Mouse (Mus musculus) kidney, postnatal 0 days (tissue): ENCODE data around the gene Sla2. TPM values are rescaled to one million over a fixed set of nuclear protein-coding genes. Genes with fewer than 3 reads are reported as not detected.
"Not testable (repeated sequence)": the region's sequence is repeated elsewhere in the genome, so short reads cannot be mapped to it uniquely, and the experiment has no call there.

ENCODE experiments used
- ATAC-seq: fragments of 200-750 bp; cut with Nextera tagmentation; replicated peaks from 2 replicates; pipeline ENCODE4 v1.8.0; 2017; ENCODE audit warnings: low read depth, moderate number of reproducible peaks, moderate TSS enrichment, moderate library complexity; ENCODE audit not compliant: low FRiP score
- DNase-seq: peaks from one replicate; pipeline ENCODE4 v3.0.0-alpha.2; 2016; ENCODE audit warnings: low spot score
- H3K27ac ChIP-seq: fragments of 300-500 bp; sonication (generic); 2 replicates; pipeline ENCODE4 v1.5.1; 2014; ENCODE audit warnings: mild to moderate bottlenecking
- H3K27me3 ChIP-seq: fragments of 300-500 bp; sonication (generic); 2 replicates; pipeline ENCODE4 v1.6.1; 2014; ENCODE audit warnings: low read length, mixed read lengths; ENCODE audit not compliant: insufficient read depth
- H3K36me3 ChIP-seq: fragments of 300-500 bp; sonication (generic); 2 replicates; pipeline ENCODE4 v1.6.1; 2014; ENCODE audit warnings: low read length, mixed read lengths; ENCODE audit not compliant: insufficient read depth
- H3K4me1 ChIP-seq: fragments of 300-500 bp; sonication (generic); replicated peaks from 2 replicates; pipeline ENCODE4 v1.6.1; 2014; ENCODE audit warnings: antibody characterized with exemption, low read length, mixed read lengths; ENCODE audit not compliant: insufficient read depth
- H3K4me2 ChIP-seq: fragments of 300-500 bp; sonication (generic); 2 replicates; pipeline ENCODE4 v1.6.1; 2014; ENCODE audit warnings: mild to moderate bottlenecking, low read length, moderate library complexity, mixed read lengths
- H3K4me3 ChIP-seq: fragments of 300-500 bp; sonication (generic); replicated peaks from 2 replicates; pipeline ENCODE4 v1.5.1; 2014; ENCODE audit warnings: low read depth, low read length
- H3K9ac ChIP-seq: fragments of 300-500 bp; sonication (generic); 2 replicates; pipeline ENCODE4 v1.6.1; 2014; ENCODE audit warnings: low read depth, low read length
- H3K9me3 ChIP-seq: fragments of 300-500 bp; sonication (generic); replicated peaks from 2 replicates; pipeline ENCODE4 v1.6.1; 2016; ENCODE audit warnings: low read length, inconsistent platforms, mixed read lengths
- CTCF ChIP-seq: IDR thresholded peaks from 2 replicates; pipeline ENCODE4 v1.5.1; 2016; ENCODE audit warnings: antibody characterized with exemption, low read depth, mild to moderate bottlenecking, moderate library complexity
- WGBS: fragments of 180-500 bp; shearing (Covaris S2); extraction: QIAGEN DNeasy Blood & Tissue Kit; methylation state at CpG from one replicate; pipeline ENCODE4 v1.1.7; 2014; 5-methylcytosine and 5-hydroxymethylcytosine counted together
- polyA plus RNA-seq: library from polyadenylated mRNA; unstranded; fragments of >200 nt; fragmentation: Nextera tagmentation; extraction: Ambion mirVana; gene quantifications from 2 replicates; pipeline ENCODE4 v1.2.1, GENCODE M21; 2015

The Sla2 gene
- polyA plus RNA-seq, 1 experiment from 2014 or later: 0.32 TPM

DNA sequence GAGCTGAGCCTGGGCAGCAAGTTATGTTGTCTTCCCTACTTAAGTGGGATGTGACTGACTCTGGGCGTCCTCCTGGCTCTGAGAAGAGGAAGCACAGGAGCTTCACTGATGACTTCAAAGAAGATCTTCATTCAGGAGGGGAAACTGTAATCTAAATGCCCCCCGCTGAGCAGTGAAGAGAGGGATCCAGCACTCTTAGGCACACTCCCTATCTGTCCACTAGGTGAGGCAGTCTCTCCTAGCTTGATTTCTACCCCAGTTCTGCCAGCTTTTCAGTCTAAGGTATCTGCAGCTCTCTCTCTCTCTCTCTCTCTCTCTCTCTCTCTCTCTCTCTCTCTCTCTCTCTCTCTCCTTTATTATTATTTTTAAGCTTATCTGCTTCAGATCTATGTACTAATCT lies 16.4 kb upstream of the Sla2 start:
- H3K9ac ChIP-seq: no peak overlapping the region
- H3K9me3 ChIP-seq: no peaks in the 10 kb centered on the region
- H3K4me2 ChIP-seq: no peak overlapping the region
- peak; percentile 51 for TF ChIP-seq CTCF
- no peaks in the 10 kb centered on the region for H3K36me3 ChIP-seq
- DNase-seq (peak; percentile 27), ATAC-seq (no peak)
- no peak overlapping the region for H3K4me3 ChIP-seq
- no peak overlapping the region for H3K27ac ChIP-seq
- H3K4me1 ChIP-seq: no peaks in the 10 kb centered on the region
- whole genome bisulfite sequencing: 29% methylated on average over 2 of the region's 2 CpGs
- H3K27me3 ChIP-seq: no peaks in the 10 kb centered on the region

DNA sequence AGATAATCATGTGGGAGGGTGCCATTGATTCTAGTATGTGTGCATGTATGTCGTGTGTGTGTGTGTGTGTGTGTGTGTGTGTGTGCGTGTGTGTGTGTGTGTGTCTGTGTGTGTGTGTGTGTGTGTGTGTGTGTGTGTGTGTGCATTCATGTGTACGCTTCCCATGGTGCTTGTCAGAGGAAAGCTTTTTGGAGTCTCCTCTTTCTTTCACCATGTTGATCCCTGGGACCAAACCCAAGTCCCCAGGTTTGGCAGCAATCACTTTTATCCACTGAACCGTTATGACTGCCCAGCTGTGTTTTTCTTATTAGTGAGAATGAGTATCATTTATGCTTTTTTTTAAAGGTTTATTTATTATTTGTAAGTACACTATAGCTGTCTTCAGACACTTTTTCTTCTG lies 15.4 kb upstream of the Sla2 start:
- H3K4me2 ChIP-seq, H3K27ac ChIP-seq, H3K9ac ChIP-seq, H3K4me1 ChIP-seq, H3K9me3 ChIP-seq, ATAC-seq, H3K36me3 ChIP-seq, H3K27me3 ChIP-seq, H3K4me3 ChIP-seq, DNase-seq: not testable (repeated sequence)
- WGBS: 86% methylated on average over 3 of the region's 4 CpGs

DNA sequence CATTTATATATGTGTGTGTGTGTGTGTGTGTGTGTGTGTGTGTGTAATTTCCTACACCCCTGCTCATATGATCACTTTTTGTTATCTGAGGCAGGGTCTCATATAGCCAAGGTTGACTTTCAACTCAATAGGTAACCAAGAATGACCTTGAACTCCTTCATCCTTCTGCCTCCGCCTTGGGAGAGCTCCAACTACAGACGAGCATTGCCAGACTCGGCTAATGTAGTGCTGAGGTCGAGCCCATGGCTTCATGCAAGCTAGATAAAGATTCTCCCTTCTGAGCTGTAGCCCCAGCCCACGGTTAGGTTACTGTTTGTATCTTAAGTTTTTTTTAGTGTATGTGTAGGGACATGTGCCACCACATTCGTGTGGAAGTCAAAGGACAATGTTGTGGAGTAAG lies 14.9 kb upstream of the Sla2 start:
- Histone ChIP-seq H3K27ac (no peak overlapping the region), H3K36me3 (no peaks in the 10 kb centered on the region), H3K4me3 (no peak overlapping the region), H3K4me1 (no peaks in the 10 kb centered on the region), H3K4me2 (no peak overlapping the region), H3K9ac (no peak overlapping the region), H3K9me3 (no peaks in the 10 kb centered on the region), H3K27me3 (no peaks in the 10 kb centered on the region)
- no peak for ATAC-seq
- 70% methylated on average over 6 of the region's 6 CpGs for WGBS
- no peak for TF ChIP-seq CTCF
- no peak for DNase-seq

DNA sequence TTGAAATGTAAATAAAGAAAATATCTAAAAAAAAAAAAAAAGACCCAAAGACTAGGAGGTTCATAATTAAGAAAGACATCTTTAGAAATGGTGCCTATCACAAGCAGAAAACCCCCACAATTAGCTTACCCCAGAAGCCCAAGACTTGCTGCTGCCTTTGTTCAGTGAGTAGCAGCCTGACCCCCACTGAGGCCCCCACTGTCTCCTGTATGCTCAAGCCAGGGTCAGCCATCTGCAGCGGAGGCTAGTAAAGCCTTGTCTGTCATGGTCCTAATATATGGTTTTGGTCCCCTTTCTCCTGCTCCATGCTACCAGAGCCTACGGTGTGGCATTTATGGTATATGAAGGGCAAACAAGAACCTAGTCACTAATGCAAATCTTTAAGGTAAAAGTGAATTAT lies 14.4 kb upstream of the Sla2 start:
- ATAC-seq (no peak), DNase-seq (no peak)
- no peak overlapping the region for H3K27ac ChIP-seq
- no peaks in the 10 kb centered on the region for H3K9me3 ChIP-seq
- no peak overlapping the region for H3K9ac ChIP-seq
- H3K4me1 ChIP-seq: no peaks in the 10 kb centered on the region
- H3K36me3 ChIP-seq: no peaks in the 10 kb centered on the region
- no peak overlapping the region for H3K4me2 ChIP-seq
- H3K27me3 ChIP-seq: no peaks in the 10 kb centered on the region
- 70% methylated on average over 2 of the region's 2 CpGs for WGBS
- TF ChIP-seq CTCF: no peak
- H3K4me3 ChIP-seq: no peak overlapping the region

DNA sequence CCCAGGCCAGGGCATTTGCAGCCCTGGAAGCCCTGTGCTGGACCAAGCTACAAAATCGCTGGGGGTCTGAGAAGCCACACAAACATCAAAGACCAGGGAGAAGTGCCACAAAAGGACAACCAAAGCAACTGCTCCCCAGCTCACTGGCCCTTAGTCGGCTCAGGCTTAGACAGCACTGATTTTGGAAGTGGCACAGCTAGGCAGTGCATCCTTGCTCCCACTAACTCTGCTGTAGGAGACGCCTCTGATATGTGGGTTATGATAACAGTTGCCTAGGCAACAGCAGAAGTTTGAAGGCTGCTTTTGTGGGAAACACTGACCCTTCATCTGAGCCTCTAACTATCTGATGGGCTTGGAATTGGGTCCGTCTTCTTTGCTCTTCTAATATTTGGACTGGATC lies 12.2 kb upstream of the Sla2 start:
- no peaks in the 10 kb centered on the region for H3K4me1 ChIP-seq
- 66% methylated on average over 4 of the region's 4 CpGs for WGBS
- no peaks in the 10 kb centered on the region for H3K27me3 ChIP-seq
- no peak overlapping the region for H3K4me3 ChIP-seq
- no peak for TF ChIP-seq CTCF
- DNase-seq (no peak), ATAC-seq (no peak)
- no peaks in the 10 kb centered on the region for H3K9me3 ChIP-seq
- no peak overlapping the region for H3K27ac ChIP-seq
- no peaks in the 10 kb centered on the region for H3K36me3 ChIP-seq
- no peak overlapping the region for H3K4me2 ChIP-seq
- no peak overlapping the region for H3K9ac ChIP-seq

DNA sequence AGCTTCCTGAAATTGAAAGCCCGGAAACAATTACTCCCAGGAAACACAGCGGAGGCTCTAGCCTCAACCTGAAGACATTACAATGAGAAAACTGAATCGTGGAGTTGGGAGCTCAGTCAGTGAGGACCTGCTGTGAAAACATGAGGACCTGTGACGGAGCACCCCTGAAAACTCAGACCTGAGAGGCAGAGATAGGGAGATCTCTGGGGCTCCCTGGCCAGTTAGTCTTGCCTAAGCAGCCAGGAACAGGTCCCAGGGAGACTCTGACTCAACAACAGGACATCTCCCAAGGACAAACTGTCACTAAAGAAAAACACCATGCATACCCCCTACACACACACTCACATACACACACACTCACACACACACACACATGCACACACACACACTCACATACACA lies 11.4 kb upstream of the Sla2 start:
- no peak for TF ChIP-seq CTCF
- no peaks in the 10 kb centered on the region for H3K36me3 ChIP-seq
- H3K4me1 ChIP-seq: no peaks in the 10 kb centered on the region
- H3K9ac ChIP-seq: no peak overlapping the region
- no peak overlapping the region for H3K27ac ChIP-seq
- H3K4me3 ChIP-seq: no peak overlapping the region
- DNase-seq: no peak
- H3K4me2 ChIP-seq: no peak overlapping the region
- ATAC-seq: no peak
- H3K27me3 ChIP-seq: no peaks in the 10 kb centered on the region
- no peaks in the 10 kb centered on the region for H3K9me3 ChIP-seq
- WGBS: 54% methylated on average over 4 of the region's 4 CpGs

DNA sequence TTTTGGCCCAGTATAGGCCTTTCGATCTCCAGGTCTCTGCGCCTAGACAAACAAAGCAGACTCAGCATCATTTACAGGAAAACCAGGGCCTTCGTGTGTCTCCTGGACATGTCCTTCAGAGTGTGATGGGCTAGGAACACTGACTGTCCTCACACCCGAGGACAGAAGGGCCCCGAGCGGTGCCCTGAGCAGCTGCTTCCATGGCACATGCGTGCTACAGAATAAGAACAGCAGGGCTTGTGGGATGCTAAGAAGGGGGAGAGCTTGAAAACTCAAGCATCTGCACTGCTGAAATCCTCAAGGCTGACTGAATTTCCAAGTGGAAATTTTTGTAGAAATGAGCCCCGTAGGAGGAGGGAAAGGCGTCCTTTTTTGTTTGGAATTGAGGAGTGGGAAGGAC lies 10.0 kb upstream of the Sla2 start:
- H3K4me2 ChIP-seq: no peak overlapping the region
- H3K27me3 ChIP-seq: no peaks in the 10 kb centered on the region
- WGBS: 84% methylated on average over 9 of the region's 9 CpGs
- no peak overlapping the region for H3K9ac ChIP-seq
- TF ChIP-seq CTCF: no peak
- ATAC-seq: no peak
- no peak for DNase-seq
- H3K27ac ChIP-seq: no peak overlapping the region
- H3K4me3 ChIP-seq: no peak overlapping the region
- H3K36me3 ChIP-seq: no peaks in the 10 kb centered on the region
- H3K9me3 ChIP-seq: no peaks in the 10 kb centered on the region
- no peaks in the 10 kb centered on the region for H3K4me1 ChIP-seq
